Mouse (Mus musculus) limb, embryonic 14.5 days (tissue): ENCODE measurements at regions not wholly inside any gene's neighbourhood (a gene's known extent, or its start where the extent isn't known, plus 50 kb on each side); places are given as distances from the start of the nearest gene placed in this dataset.
"Not testable (repeated sequence)": the region's sequence is repeated elsewhere in the genome, so short reads cannot be mapped to it uniquely, and the experiment has no call there.

Source experiments
- ATAC-seq: fragments of 200-750 bp; cut with Nextera tagmentation; 2 replicates; pipeline ENCODE4 v1.8.0; 2017; ENCODE audit warnings: low read depth, moderate number of reproducible peaks, moderate TSS enrichment; ENCODE audit not compliant: low FRiP score
- DNase-seq: peaks from one replicate; pipeline ENCODE4 v3.0.0-alpha.2; 2015; ENCODE audit warnings: low spot score
- H3K27ac ChIP-seq: fragments of 300-500 bp; sonication (generic); replicated peaks from 2 replicates; pipeline ENCODE4 v1.5.1; 2014; ENCODE audit warnings: low read depth, mild to moderate bottlenecking, low read length, moderate library complexity, mixed read lengths
- H3K27me3 ChIP-seq: fragments of 300-500 bp; sonication (generic); 2 replicates; pipeline ENCODE4 v1.6.1; 2014; ENCODE audit warnings: low read length, mixed read lengths; ENCODE audit not compliant: control insufficient read depth, insufficient read depth
- H3K36me3 ChIP-seq: fragments of 300-500 bp; sonication (generic); 2 replicates; pipeline ENCODE4 v1.6.1; 2014; ENCODE audit warnings: mild to moderate bottlenecking, low read length, moderate library complexity, mixed read lengths; ENCODE audit not compliant: control insufficient read depth, insufficient read depth
- H3K4me1 ChIP-seq: fragments of 300-500 bp; sonication (generic); 2 replicates; pipeline ENCODE4 v1.6.1; 2014; ENCODE audit warnings: antibody characterized with exemption, low read length, mixed read lengths; ENCODE audit not compliant: control insufficient read depth, insufficient read depth
- H3K4me2 ChIP-seq: fragments of 300-500 bp; sonication (generic); replicated peaks from 2 replicates; pipeline ENCODE4 v1.6.1; 2014; ENCODE audit warnings: low read depth, mild to moderate bottlenecking, low read length, moderate library complexity; ENCODE audit not compliant: severe bottlenecking
- H3K4me3 ChIP-seq: fragments of 300-500 bp; sonication (generic); replicated peaks from 2 replicates; pipeline ENCODE4 v1.5.1; 2014; ENCODE audit warnings: low read length
- H3K9ac ChIP-seq: fragments of 300-500 bp; sonication (generic); 2 replicates; pipeline ENCODE4 v1.6.1; 2014; ENCODE audit warnings: mild to moderate bottlenecking, low read depth, low read length, moderate library complexity; ENCODE audit not compliant: severe bottlenecking
- H3K9me3 ChIP-seq: fragments of 300-500 bp; sonication (generic); 2 replicates; pipeline ENCODE4 v1.6.1; 2016; ENCODE audit warnings: low read length; ENCODE audit not compliant: control insufficient read depth
- POLR2A ChIP-seq: fragments of 200-500 bp; IDR thresholded peaks from 2 replicates; pipeline ENCODE4 v1.8.0; 2012; ENCODE audit warnings: inconsistent platforms, mild to moderate bottlenecking, moderate library complexity, borderline replicate concordance; ENCODE audit not compliant: insufficient read depth, insufficient read length; ENCODE audit errors: extremely low read depth
- WGBS: fragments of 180-500 bp; shearing (Covaris S2); extraction: QIAGEN DNeasy Blood & Tissue Kit; methylation state at CpG from one replicate; pipeline ENCODE4 v1.1.7; 2014; 5-methylcytosine and 5-hydroxymethylcytosine counted together

GRCm38 (mm10) chr17:13519409-13520201, 165.2 kb downstream of the Tcp10c start:
- H3K27ac ChIP-seq, ATAC-seq, H3K4me3 ChIP-seq, H3K27me3 ChIP-seq, H3K36me3 ChIP-seq, H3K4me1 ChIP-seq, DNase-seq, H3K9me3 ChIP-seq, H3K4me2 ChIP-seq, H3K9ac ChIP-seq: not testable (repeated sequence)
- WGBS, result 72% methylated on average over 3 of the region's 5 CpGs

GRCm38 (mm10) chr17:13532579-13532978, 178.2 kb downstream of the Tcp10c start:
- not testable (repeated sequence) for H3K9me3 ChIP-seq, H3K27me3 ChIP-seq, DNase-seq, ATAC-seq, H3K4me1 ChIP-seq, H3K9ac ChIP-seq, H3K27ac ChIP-seq, H3K4me2 ChIP-seq, H3K36me3 ChIP-seq, H3K4me3 ChIP-seq
- 88% methylated on average over 5 of the region's 5 CpGs for WGBS

- H3K27ac ChIP-seq, result no peak overlapping the region
- peaks cover 38% of the 10 kb centered on the region for H3K9me3 ChIP-seq
- no peak overlapping the region for H3K4me2 ChIP-seq
- no peaks in the 10 kb centered on the region for H3K4me1 ChIP-seq
- ATAC-seq, result no peak
- TF ChIP-seq POLR2A, result no peak
- no peak for DNase-seq
- 73% methylated on average over 7 of the region's 7 CpGs for WGBS
- no peak overlapping the region for H3K4me3 ChIP-seq
- no peaks in the 10 kb centered on the region for H3K27me3 ChIP-seq
- no peaks in the 10 kb centered on the region for H3K36me3 ChIP-seq
- H3K9ac ChIP-seq, result no peak overlapping the region
Measured at GRCm38 (mm10) chr17:13540446-13541241, 186.3 kb downstream of the Tcp10c start.

GRCm38 (mm10) chr17:13541249-13541648, 186.9 kb downstream of the Tcp10c start:
- H3K27me3 ChIP-seq, result no peaks in the 10 kb centered on the region
- peaks cover 40% of the 10 kb centered on the region for H3K9me3 ChIP-seq
- no peak overlapping the region for H3K4me2 ChIP-seq
- no peaks in the 10 kb centered on the region for H3K4me1 ChIP-seq
- DNase-seq (no peak), ATAC-seq (no peak)
- 64% methylated on average over 12 of the region's 12 CpGs for WGBS
- no peak for TF ChIP-seq POLR2A
- no peaks in the 10 kb centered on the region for H3K36me3 ChIP-seq
- H3K27ac ChIP-seq, result no peak overlapping the region
- H3K9ac ChIP-seq, result no peak overlapping the region
- H3K4me3 ChIP-seq, result no peak overlapping the region

- Histone ChIP-seq H3K27me3 (no peaks in the 10 kb centered on the region), H3K4me3 (no peak overlapping the region), H3K9me3 (peaks cover 49% of the 10 kb centered on the region), H3K9ac (no peak overlapping the region), H3K4me2 (no peak overlapping the region), H3K4me1 (no peaks in the 10 kb centered on the region), H3K36me3 (no peaks in the 10 kb centered on the region), H3K27ac (no peak overlapping the region)
- TF ChIP-seq POLR2A, result no peak
- DNase-seq (no peak), ATAC-seq (no peak)
Measured at GRCm38 (mm10) chr17:13542261-13542660, 187.9 kb downstream of the Tcp10c start.
